Mouse (Mus musculus): Measurements from ENCODE around the gene Cask.

- TF ChIP-seq EP300 (IDR thresholded peaks at IDR 0.05; ENCODE audit: low read depth) (no peak), CTCF (IDR thresholded peaks at IDR 0.05; ENCODE audit: low read depth) (no peak)
Measured at GRCm38 (mm10) chrX:13631599-13632283, 219.4 kb downstream of the Cask start, which contains the start of gene Gpr34.
